Mouse (Mus musculus): ENCODE data around the gene Arih1. TPM values are rescaled to one million over a fixed set of nuclear protein-coding genes. Genes with fewer than 3 reads are reported as not detected.

Arih1 gene
- polyA plus RNA-seq, 1 experiment, result 20.1 TPM

DNA sequence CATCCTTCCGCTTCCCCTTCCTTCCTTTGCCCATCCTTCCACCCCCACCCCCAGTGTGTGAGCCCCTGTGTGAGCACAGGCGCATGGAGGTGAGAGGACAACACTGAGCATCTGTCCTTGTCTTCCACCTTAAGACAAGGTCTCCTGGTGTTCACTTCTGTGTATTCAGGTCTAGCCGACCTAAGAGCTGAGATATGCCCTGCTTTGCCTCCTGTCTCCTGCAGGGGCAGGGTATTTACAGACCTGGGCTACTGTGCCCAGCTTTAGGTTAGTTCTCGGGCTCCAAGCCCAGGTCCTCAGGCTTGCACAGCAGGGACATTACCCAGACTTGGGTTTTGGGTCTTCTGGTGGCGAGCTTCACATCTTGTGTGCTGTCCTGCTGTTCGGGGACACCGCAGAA lies 30.7 kb upstream of the Arih1 start:
- no peak for TF ChIP-seq CTCF (IDR thresholded peaks at IDR 0.05; ENCODE audit: insufficient read depth, low read length)
- TF ChIP-seq POLR2A (IDR thresholded peaks at IDR 0.05; ENCODE audit: borderline replicate concordance, extremely low read depth, low read depth, low read length), result no peak
- Histone ChIP-seq H3K4me1 (ENCODE audit: control insufficient read depth, insufficient read depth, low read length) (no peaks in the 10 kb centered on the region), H3K4me3 (replicated peaks; ENCODE audit: extremely low read depth, low read depth, low read length) (no peak overlapping the region)
- DNase-seq, result no peak
- whole genome bisulfite sequencing, result 70% methylated on average over 7 of the region's 7 CpGs

DNA sequence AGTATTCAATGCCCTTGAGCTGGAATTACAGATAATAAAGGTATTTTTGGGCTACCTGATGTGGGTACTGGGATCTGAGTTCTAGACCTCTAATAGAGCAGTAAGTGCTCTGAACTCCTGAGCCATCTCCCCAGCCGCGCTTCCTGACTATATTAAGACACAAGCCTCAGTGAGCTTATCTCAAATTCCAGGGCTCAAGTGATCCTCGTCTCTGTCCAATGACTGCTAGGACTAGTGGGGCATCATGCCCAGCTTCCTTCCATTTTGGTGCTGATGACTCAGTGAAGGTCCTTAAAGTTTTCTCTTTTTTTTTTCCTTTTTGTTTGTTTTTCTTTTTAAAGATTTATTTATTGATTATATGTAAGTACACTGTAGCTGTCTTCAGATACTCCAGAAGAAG lies 28.7 kb upstream of the Arih1 start:
- DNase-seq, result no peak
- TF ChIP-seq CTCF (IDR thresholded peaks at IDR 0.05; ENCODE audit: insufficient read depth, low read length), result no peak
- TF ChIP-seq POLR2A (IDR thresholded peaks at IDR 0.05; ENCODE audit: borderline replicate concordance, extremely low read depth, low read depth, low read length), result no peak
- WGBS, result 33% methylated on average over 3 of the region's 3 CpGs
- no peaks in the 10 kb centered on the region for H3K4me1 ChIP-seq (ENCODE audit: control insufficient read depth, insufficient read depth, low read length)
- H3K4me3 ChIP-seq (replicated peaks; ENCODE audit: extremely low read depth, low read depth, low read length), result no peak overlapping the region

DNA sequence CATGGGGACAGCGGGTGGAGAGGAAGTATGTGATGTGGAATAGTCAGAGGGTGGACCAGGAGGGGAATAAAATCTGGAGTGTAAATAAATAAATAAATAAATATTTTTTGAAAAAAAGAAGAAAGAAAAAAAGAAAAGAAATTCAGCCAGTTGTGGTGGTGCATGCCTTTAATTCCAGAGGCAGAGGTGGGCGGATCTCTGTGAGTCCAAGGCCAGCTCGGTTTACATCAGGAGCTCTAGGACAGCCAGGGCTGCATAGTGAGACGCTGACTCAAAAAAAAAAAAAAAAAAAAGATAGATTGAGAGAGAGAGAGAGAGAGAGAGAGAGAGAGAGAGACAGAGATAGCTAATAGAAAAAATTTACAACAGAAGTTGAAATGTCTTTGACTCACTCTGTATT lies 26.0 kb upstream of the Arih1 start:
- TF ChIP-seq POLR2A (IDR thresholded peaks at IDR 0.05; ENCODE audit: borderline replicate concordance, extremely low read depth, low read depth, low read length), result no peak
- TF ChIP-seq CTCF (IDR thresholded peaks at IDR 0.05; ENCODE audit: insufficient read depth, low read length), result no peak
- DNase-seq, result no peak
- Histone ChIP-seq H3K4me3 (replicated peaks; ENCODE audit: extremely low read depth, low read depth, low read length) (no peak overlapping the region), H3K4me1 (ENCODE audit: control insufficient read depth, insufficient read depth, low read length) (no peaks in the 10 kb centered on the region)
- 35% methylated on average over 4 of the region's 4 CpGs for WGBS

GRCm38 (mm10) chr9:59508146-59508545 lies 21.7 kb upstream of the Arih1 start:
- WGBS, result 50% methylated on average over 1 of the region's 1 CpGs
- DNase-seq, result no peak
- no peak for TF ChIP-seq POLR2A (IDR thresholded peaks at IDR 0.05; ENCODE audit: borderline replicate concordance, extremely low read depth, low read depth, low read length)
- TF ChIP-seq CTCF (IDR thresholded peaks at IDR 0.05; ENCODE audit: insufficient read depth, low read length), result no peak
- no peaks in the 10 kb centered on the region for H3K4me1 ChIP-seq (ENCODE audit: control insufficient read depth, insufficient read depth, low read length)
- H3K4me3 ChIP-seq (replicated peaks; ENCODE audit: extremely low read depth, low read depth, low read length), result no peak overlapping the region

- TF ChIP-seq CTCF (IDR thresholded peaks at IDR 0.05; ENCODE audit: insufficient read depth, low read length) (no peak), POLR2A (IDR thresholded peaks at IDR 0.05; ENCODE audit: borderline replicate concordance, extremely low read depth, low read depth, low read length) (no peak)
- H3K4me1 ChIP-seq (ENCODE audit: control insufficient read depth, insufficient read depth, low read length), result peaks cover 5% of the 10 kb centered on the region; the same call in 1 of the 2 replicates
- H3K4me3 ChIP-seq (replicated peaks; ENCODE audit: extremely low read depth, low read depth, low read length), result no peak overlapping the region
- DNase-seq, result no peak
These were observed 913 bp upstream of the Arih1 start for GRCm38 (mm10) chr9:59487331-59487730.

DNA sequence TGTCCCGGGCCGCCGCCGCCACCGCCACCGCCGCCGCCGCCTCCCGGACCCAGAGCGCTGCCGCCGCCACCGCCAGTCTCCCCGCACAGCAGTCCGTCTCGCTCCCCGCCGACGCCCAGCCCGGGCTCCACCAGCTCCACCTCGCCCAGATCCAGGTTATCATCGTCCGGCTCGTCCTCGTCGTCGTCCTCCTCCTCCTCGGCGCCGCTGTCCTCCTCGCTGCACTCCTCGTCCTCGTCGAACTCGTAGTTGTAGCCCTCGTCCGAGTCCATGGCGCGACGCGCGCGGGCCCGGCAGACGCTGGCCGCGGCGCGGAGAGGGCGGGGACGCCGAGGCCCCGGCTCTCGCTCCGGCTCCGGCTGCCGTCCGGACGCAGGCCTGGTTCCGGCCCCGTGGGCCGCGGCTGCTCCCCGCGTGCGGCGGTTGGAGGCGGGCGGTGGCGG lies 321 bp downstream of the Arih1 start:
- peak overlapping the region; percentile 81 for H3K4me3 ChIP-seq (replicated peaks; ENCODE audit: extremely low read depth, low read depth, low read length)
- TF ChIP-seq CTCF (IDR thresholded peaks at IDR 0.05; ENCODE audit: insufficient read depth, low read length) (no peak), POLR2A (IDR thresholded peaks at IDR 0.05; ENCODE audit: borderline replicate concordance, extremely low read depth, low read depth, low read length) (0 out of 2 replicates have a peak, but pooled peaks have one; percentile 25)
- WGBS, result 1% methylated on average over 66 of the region's 71 CpGs
- DNase-seq, result no peak
- H3K4me1 ChIP-seq (ENCODE audit: control insufficient read depth, insufficient read depth, low read length), result peaks cover 5% of the 10 kb centered on the region; the same call in 1 of the 2 replicates

DNA sequence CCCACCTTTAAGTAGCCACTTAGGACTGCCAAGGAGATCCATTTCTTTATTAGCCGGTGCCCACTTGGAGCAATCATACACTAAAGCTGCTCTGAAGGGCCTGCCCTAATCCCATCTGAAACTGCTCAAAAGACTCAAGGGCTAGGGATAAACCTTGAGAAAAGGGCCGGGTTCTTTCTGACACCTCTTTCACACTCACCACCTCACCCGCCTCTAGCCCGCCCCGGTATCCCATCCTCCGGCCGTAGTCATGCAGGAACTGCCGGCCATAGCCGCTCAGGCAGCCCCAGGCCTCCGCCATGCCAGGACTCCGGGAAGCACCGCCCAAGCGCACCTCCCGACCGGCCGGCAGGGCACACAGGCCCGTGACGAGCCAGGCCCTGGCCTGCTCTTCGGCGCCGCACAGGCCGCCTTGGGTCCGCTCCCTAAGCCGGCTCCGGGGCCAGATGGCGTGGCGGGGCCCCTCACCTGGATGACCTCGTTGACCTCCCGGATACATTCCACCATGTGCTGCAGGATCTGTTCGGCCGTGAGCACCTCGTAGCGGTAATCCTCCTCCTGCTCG lies 825 bp downstream of the Arih1 start:
- TF ChIP-seq POLR2A (IDR thresholded peaks at IDR 0.05; ENCODE audit: borderline replicate concordance, extremely low read depth, low read depth, low read length) (0 out of 2 replicates have a peak, but pooled peaks have one; percentile 14), CTCF (IDR thresholded peaks at IDR 0.05; ENCODE audit: insufficient read depth, low read length) (no peak)
- Histone ChIP-seq H3K4me1 (ENCODE audit: control insufficient read depth, insufficient read depth, low read length) (peaks cover 5% of the 10 kb centered on the region; the same call in 1 of the 2 replicates), H3K4me3 (replicated peaks; ENCODE audit: extremely low read depth, low read depth, low read length) (peak overlapping the region; percentile 81)
- peak; percentile 75 for DNase-seq
- WGBS, result under 1% methylated on average over 34 of the region's 34 CpGs

DNA sequence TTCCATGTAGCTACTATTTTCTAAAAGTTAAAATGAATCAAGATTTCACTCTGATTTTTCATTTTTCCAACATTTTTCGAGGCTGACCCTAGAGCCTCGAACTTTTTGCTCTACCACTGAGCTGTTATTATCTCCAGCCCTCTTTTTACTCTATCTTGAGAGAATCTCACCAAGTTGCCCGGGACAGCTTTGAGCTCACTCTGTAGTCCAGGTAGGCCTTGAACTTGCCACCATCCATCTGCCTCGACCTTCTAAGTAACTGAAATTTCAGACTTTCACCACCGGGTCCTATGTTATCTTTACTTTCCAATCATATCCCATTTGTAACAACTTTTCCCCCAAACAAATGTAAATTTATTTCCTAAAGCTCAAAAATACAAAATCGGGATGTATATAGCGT lies 1.7 kb downstream of the Arih1 start:
- WGBS, result 4% methylated on average over 7 of the region's 7 CpGs
- TF ChIP-seq CTCF (IDR thresholded peaks at IDR 0.05; ENCODE audit: insufficient read depth, low read length) (no peak), POLR2A (IDR thresholded peaks at IDR 0.05; ENCODE audit: borderline replicate concordance, extremely low read depth, low read depth, low read length) (no peak)
- peak overlapping the region; percentile 41 for H3K4me3 ChIP-seq (replicated peaks; ENCODE audit: extremely low read depth, low read depth, low read length)

DNA sequence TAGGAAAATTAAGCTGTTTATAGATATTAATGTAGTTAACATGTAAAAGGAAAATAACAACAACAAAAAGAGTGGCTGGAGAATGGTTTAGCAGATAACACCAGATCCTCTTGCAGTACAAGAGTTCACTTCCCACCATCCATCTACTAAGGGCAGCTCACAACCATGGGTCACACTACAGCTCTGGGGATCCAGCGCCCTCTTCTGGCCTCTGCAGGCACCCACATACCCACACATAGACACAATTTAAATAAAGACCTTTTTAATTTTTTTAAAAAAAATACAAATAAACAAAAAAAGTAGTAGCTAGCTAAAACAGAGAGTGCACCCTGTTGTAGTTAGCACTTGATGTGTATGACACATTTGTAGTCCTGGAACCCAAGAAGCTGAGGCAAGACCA lies 4.0 kb downstream of the Arih1 start:
- Histone ChIP-seq H3K4me3 (replicated peaks; ENCODE audit: extremely low read depth, low read depth, low read length) (no peak overlapping the region), H3K4me1 (ENCODE audit: control insufficient read depth, insufficient read depth, low read length) (peaks cover 10% of the 10 kb centered on the region)
- TF ChIP-seq POLR2A (IDR thresholded peaks at IDR 0.05; ENCODE audit: borderline replicate concordance, extremely low read depth, low read depth, low read length), result no peak
- TF ChIP-seq CTCF (IDR thresholded peaks at IDR 0.05; ENCODE audit: insufficient read depth, low read length), result peak; percentile 66
- DNase-seq, result peak; percentile 32
- 45% methylated on average over 1 of the region's 1 CpGs for WGBS

More for the DNA sequence above, 1.7 kb downstream of the Arih1 start:
- H3K4me1 ChIP-seq (ENCODE audit: control insufficient read depth, insufficient read depth, low read length), result peaks cover 7% of the 10 kb centered on the region
- no peak for DNase-seq

DNA sequence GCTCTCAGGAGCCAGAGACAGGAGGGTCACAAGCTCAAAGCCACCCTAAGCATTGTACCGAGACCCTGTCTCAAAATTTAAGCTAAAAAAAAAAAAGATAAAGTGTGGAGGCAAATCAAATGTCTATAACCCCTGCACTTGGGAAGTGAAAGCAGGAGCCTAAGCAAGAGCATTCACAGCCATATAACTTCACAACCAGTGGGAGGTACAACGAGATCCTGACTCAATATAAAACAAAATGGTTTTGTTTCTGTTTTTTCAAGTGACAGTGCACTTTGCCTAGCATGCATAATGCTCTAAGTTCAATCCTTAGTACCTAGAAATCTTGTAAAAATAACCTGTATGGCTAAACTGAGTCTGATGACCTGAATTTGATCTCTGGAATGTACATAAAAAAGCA lies 9.8 kb downstream of the Arih1 start:
- 86% methylated on average over 2 of the region's 2 CpGs for WGBS
- DNase-seq, result no peak
- no peak overlapping the region for H3K4me3 ChIP-seq (replicated peaks; ENCODE audit: extremely low read depth, low read depth, low read length)
- no peak for TF ChIP-seq POLR2A (IDR thresholded peaks at IDR 0.05; ENCODE audit: borderline replicate concordance, extremely low read depth, low read depth, low read length)
- no peak for TF ChIP-seq CTCF (IDR thresholded peaks at IDR 0.05; ENCODE audit: insufficient read depth, low read length)
- H3K4me1 ChIP-seq (ENCODE audit: control insufficient read depth, insufficient read depth, low read length), result peaks cover 15% of the 10 kb centered on the region
